Mouse (Mus musculus) activated CD4-positive, CD25-positive, alpha-beta regulatory T cell, adult 4 months (primary cell): ENCODE data around the gene Fbn1. TPM values are rescaled to one million over a fixed set of nuclear protein-coding genes. Genes with fewer than 3 reads are reported as not detected.

ENCODE experiments used
- ATAC-seq: one replicate; pipeline ENCODE4 v1.8.0; 2017
- polyA plus RNA-seq, 2 experiments: library from polyadenylated mRNA; unstranded; fragments of 100-300 nt; shearing (Covaris generic); gene quantifications; one replicate each; pipeline ENCODE4 v1.2.1; 2017

Fbn1 gene
- polyA plus RNA-seq, 2 experiments from 2014 or later = not detected

- no peak for ATAC-seq
Observed at GRCm38 (mm10) chr2:125330506-125330905, 177.3 kb downstream of the Fbn1 start.

- ATAC-seq = no peak
Observed at GRCm38 (mm10) chr2:125325125-125325855, 182.5 kb downstream of the Fbn1 start.

- no peak for ATAC-seq
Observed at GRCm38 (mm10) chr2:125324455-125324854, 183.3 kb downstream of the Fbn1 start.

- ATAC-seq = no peak
Observed at GRCm38 (mm10) chr2:125323347-125323746, 184.4 kb downstream of the Fbn1 start.

GRCm38 (mm10) chr2:125322581-125322980 is 185.2 kb downstream of the Fbn1 start:
- no peak for ATAC-seq

GRCm38 (mm10) chr2:125321071-125321470 is 186.7 kb downstream of the Fbn1 start:
- no peak for ATAC-seq

GRCm38 (mm10) chr2:125319651-125320050 is 188.1 kb downstream of the Fbn1 start:
- no peak for ATAC-seq

GRCm38 (mm10) chr2:125318371-125319061 is 189.3 kb downstream of the Fbn1 start:
- no peak for ATAC-seq

GRCm38 (mm10) chr2:125315203-125315602 is 192.6 kb downstream of the Fbn1 start:
- ATAC-seq = no peak

- ATAC-seq = no peak
Observed at GRCm38 (mm10) chr2:125314169-125314925, 193.4 kb downstream of the Fbn1 start.

GRCm38 (mm10) chr2:125309710-125310109 is 198.1 kb downstream of the Fbn1 start:
- no peak for ATAC-seq

- ATAC-seq = no peak
Observed at GRCm38 (mm10) chr2:125305671-125306070, 202.1 kb downstream of the Fbn1 start.

GRCm38 (mm10) chr2:125304746-125305145 is 203.0 kb downstream of the Fbn1 start:
- no peak for ATAC-seq

GRCm38 (mm10) chr2:125303764-125304384 is 203.9 kb downstream of the Fbn1 start:
- ATAC-seq = no peak

GRCm38 (mm10) chr2:125302625-125302924 is 205.2 kb downstream of the Fbn1 start:
- no peak for ATAC-seq

- no peak for ATAC-seq
Observed at GRCm38 (mm10) chr2:125301877-125302624, 205.7 kb downstream of the Fbn1 start.

- ATAC-seq = no peak
Observed at GRCm38 (mm10) chr2:125298841-125299240, 209.0 kb downstream of the Fbn1 start.

GRCm38 (mm10) chr2:125295526-125295925 is 212.3 kb downstream of the Fbn1 start:
- no peak for ATAC-seq

- ATAC-seq = no peak
Observed at GRCm38 (mm10) chr2:125293969-125294491, 213.8 kb downstream of the Fbn1 start.

GRCm38 (mm10) chr2:125292616-125293015 is 215.2 kb downstream of the Fbn1 start:
- no peak for ATAC-seq

GRCm38 (mm10) chr2:125291101-125291500 is 216.7 kb downstream of the Fbn1 start:
- no peak for ATAC-seq
